Mouse (Mus musculus): ENCODE measurements around the gene Utp3. TPM values are rescaled to one million over a fixed set of nuclear protein-coding genes. Genes with fewer than 3 reads are reported as not detected.

The Utp3 gene
- total RNA-seq (2014; rRNA removed): 16.5 and 20.0 TPM in 2 replicates
- 7.4 and 7.9 TPM in 2 replicates for polyA plus RNA-seq (2012; rRNA removed)

- DNase-seq (ENCODE audit: extremely low read depth, low read depth, low spot score): peak; percentile 95
- Histone ChIP-seq H3K4me1 (ENCODE audit: control insufficient read depth, insufficient read depth, low read length) (peaks cover 19% of the 10 kb centered on the region), H3K79me2 (ENCODE audit: control insufficient read depth, insufficient read depth, low read length) (peaks cover 10% of the 10 kb centered on the region; the same call in 1 of the 2 replicates), H3K4me3 (ENCODE audit: insufficient read depth, low read depth, low read length) (peak within 1 kb of the TSS; percentile 76), H3K36me3 (ENCODE audit: control insufficient read depth, insufficient read depth, low read length) (no peaks in the 10 kb centered on the region), H3K9ac (ENCODE audit: low read depth, low read length) (peak within 1 kb of the TSS; percentile 97), H3K27me3 (ENCODE audit: control insufficient read depth, insufficient read depth, low read length) (no peaks in the 10 kb centered on the region), H3K27ac (replicated peaks; ENCODE audit: insufficient read depth, low read depth, low read length) (peak within 1 kb of the TSS; percentile 96)
- TF ChIP-seq CTCF (IDR thresholded peaks at IDR 0.05; ENCODE audit: low read depth, low read length) (peak; percentile 88), POLR2A (IDR thresholded peaks at IDR 0.05; ENCODE audit: extremely low read depth, insufficient read depth, low read length) (peak; percentile 65; the same call in 1 of the 2 replicates)
- 1% methylated on average over 75 of the region's 76 CpGs for WGBS
These were observed at the start of gene Utp3 for GRCm38 (mm10) chr5:88554086-88554886. Utp3 (plus strand) TSS chr5:88554462.

- Histone ChIP-seq H3K79me2 (ENCODE audit: control insufficient read depth, insufficient read depth, low read length) (no peaks in the 10 kb centered on the region), H3K4me3 (ENCODE audit: insufficient read depth, low read depth, low read length) (no peak overlapping the region), H3K4me1 (ENCODE audit: control insufficient read depth, insufficient read depth, low read length) (no peaks in the 10 kb centered on the region), H3K9ac (ENCODE audit: low read depth, low read length) (no peak overlapping the region), H3K27me3 (ENCODE audit: control insufficient read depth, insufficient read depth, low read length) (no peaks in the 10 kb centered on the region), H3K27ac (replicated peaks; ENCODE audit: insufficient read depth, low read depth, low read length) (no peak overlapping the region), H3K36me3 (ENCODE audit: control insufficient read depth, insufficient read depth, low read length) (no peaks in the 10 kb centered on the region)
- 39% methylated on average over 1 of the region's 1 CpGs for WGBS
- TF ChIP-seq POLR2A (IDR thresholded peaks at IDR 0.05; ENCODE audit: extremely low read depth, insufficient read depth, low read length): no peak
- no peak for TF ChIP-seq CTCF (IDR thresholded peaks at IDR 0.05; ENCODE audit: low read depth, low read length)
- peak; percentile 31 for DNase-seq (ENCODE audit: extremely low read depth, low read depth, low spot score)
These were observed 45.7 kb upstream of the Utp3 start for GRCm38 (mm10) chr5:88508555-88508954.

- H3K36me3 ChIP-seq (ENCODE audit: control insufficient read depth, insufficient read depth, low read length): no peaks in the 10 kb centered on the region
- no peaks in the 10 kb centered on the region for H3K4me1 ChIP-seq (ENCODE audit: control insufficient read depth, insufficient read depth, low read length)
- H3K9ac ChIP-seq (ENCODE audit: low read depth, low read length): no peak overlapping the region
- TF ChIP-seq POLR2A (IDR thresholded peaks at IDR 0.05; ENCODE audit: extremely low read depth, insufficient read depth, low read length): no peak
- no peak for TF ChIP-seq CTCF (IDR thresholded peaks at IDR 0.05; ENCODE audit: low read depth, low read length)
- peak; percentile 4 for DNase-seq (ENCODE audit: extremely low read depth, low read depth, low spot score)
- WGBS: 89% methylated on average over 1 of the region's 1 CpGs
- H3K27me3 ChIP-seq (ENCODE audit: control insufficient read depth, insufficient read depth, low read length): no peaks in the 10 kb centered on the region
- no peak overlapping the region for H3K27ac ChIP-seq (replicated peaks; ENCODE audit: insufficient read depth, low read depth, low read length)
- no peaks in the 10 kb centered on the region for H3K79me2 ChIP-seq (ENCODE audit: control insufficient read depth, insufficient read depth, low read length)
- no peak overlapping the region for H3K4me3 ChIP-seq (ENCODE audit: insufficient read depth, low read depth, low read length)
These were observed 45.3 kb upstream of the Utp3 start for GRCm38 (mm10) chr5:88508990-88509389.

GRCm38 (mm10) chr5:88519232-88519631 lies 35.0 kb upstream of the Utp3 start:
- Histone ChIP-seq H3K27me3 (ENCODE audit: control insufficient read depth, insufficient read depth, low read length) (no peaks in the 10 kb centered on the region), H3K4me3 (ENCODE audit: insufficient read depth, low read depth, low read length) (no peak overlapping the region), H3K36me3 (ENCODE audit: control insufficient read depth, insufficient read depth, low read length) (no peaks in the 10 kb centered on the region), H3K27ac (replicated peaks; ENCODE audit: insufficient read depth, low read depth, low read length) (no peak overlapping the region), H3K4me1 (ENCODE audit: control insufficient read depth, insufficient read depth, low read length) (peaks cover 3% of the 10 kb centered on the region; the same call in 1 of the 2 replicates), H3K9ac (ENCODE audit: low read depth, low read length) (no peak overlapping the region), H3K79me2 (ENCODE audit: control insufficient read depth, insufficient read depth, low read length) (no peaks in the 10 kb centered on the region)
- no peak for TF ChIP-seq POLR2A (IDR thresholded peaks at IDR 0.05; ENCODE audit: extremely low read depth, insufficient read depth, low read length)
- TF ChIP-seq CTCF (IDR thresholded peaks at IDR 0.05; ENCODE audit: low read depth, low read length): peak; percentile 6; the same call in 1 of the 2 replicates
- DNase-seq (ENCODE audit: extremely low read depth, low read depth, low spot score): peak; percentile 41
- 0% methylated on average over 2 of the region's 2 CpGs for WGBS

- Histone ChIP-seq H3K36me3 (ENCODE audit: control insufficient read depth, insufficient read depth, low read length) (no peaks in the 10 kb centered on the region), H3K4me3 (ENCODE audit: insufficient read depth, low read depth, low read length) (no peak within 1 kb of the TSS), H3K4me1 (ENCODE audit: control insufficient read depth, insufficient read depth, low read length) (no peaks in the 10 kb centered on the region), H3K27ac (replicated peaks; ENCODE audit: insufficient read depth, low read depth, low read length) (no peak within 1 kb of the TSS), H3K79me2 (ENCODE audit: control insufficient read depth, insufficient read depth, low read length) (no peaks in the 10 kb centered on the region), H3K9ac (ENCODE audit: low read depth, low read length) (no peak within 1 kb of the TSS), H3K27me3 (ENCODE audit: control insufficient read depth, insufficient read depth, low read length) (no peaks in the 10 kb centered on the region)
- 92% methylated on average over 3 of the region's 3 CpGs for whole genome bisulfite sequencing
- no peak for DNase-seq (ENCODE audit: extremely low read depth, low read depth, low spot score)
- no peak for TF ChIP-seq CTCF (IDR thresholded peaks at IDR 0.05; ENCODE audit: low read depth, low read length)
- no peak for TF ChIP-seq POLR2A (IDR thresholded peaks at IDR 0.05; ENCODE audit: extremely low read depth, insufficient read depth, low read length)
These were observed 26.6 kb upstream of the Utp3 start, which contains the start of gene Jchain for GRCm38 (mm10) chr5:88527657-88528056. Jchain (minus strand) TSS chr5:88527891.

GRCm38 (mm10) chr5:88530908-88531307 lies 23.4 kb upstream of the Utp3 start:
- Histone ChIP-seq H3K27me3 (ENCODE audit: control insufficient read depth, insufficient read depth, low read length) (no peaks in the 10 kb centered on the region), H3K79me2 (ENCODE audit: control insufficient read depth, insufficient read depth, low read length) (no peaks in the 10 kb centered on the region), H3K4me3 (ENCODE audit: insufficient read depth, low read depth, low read length) (no peak overlapping the region), H3K4me1 (ENCODE audit: control insufficient read depth, insufficient read depth, low read length) (no peaks in the 10 kb centered on the region), H3K36me3 (ENCODE audit: control insufficient read depth, insufficient read depth, low read length) (no peaks in the 10 kb centered on the region), H3K27ac (replicated peaks; ENCODE audit: insufficient read depth, low read depth, low read length) (no peak overlapping the region), H3K9ac (ENCODE audit: low read depth, low read length) (no peak overlapping the region)
- no peak for DNase-seq (ENCODE audit: extremely low read depth, low read depth, low spot score)
- TF ChIP-seq POLR2A (IDR thresholded peaks at IDR 0.05; ENCODE audit: extremely low read depth, insufficient read depth, low read length): no peak
- TF ChIP-seq CTCF (IDR thresholded peaks at IDR 0.05; ENCODE audit: low read depth, low read length): no peak
- 73% methylated on average over 1 of the region's 1 CpGs for WGBS

All from liver, adult 2 months (tissue).